Mouse (Mus musculus) embryonic facial prominence, embryonic 11.5 days (tissue): ENCODE measurements at regions not wholly inside any gene's neighbourhood (a gene's known extent, or its start where the extent isn't known, plus 50 kb on each side); places are given as distances from the start of the nearest gene placed in this dataset.

Experiments
- ATAC-seq: fragments of 200-750 bp; cut with Nextera tagmentation; replicated peaks from 2 replicates; pipeline ENCODE4 v1.8.0; 2017; ENCODE audit warnings: low read depth; ENCODE audit not compliant: insufficient number of reproducible peaks, low FRiP score, low TSS enrichment
- DNase-seq: peaks from one replicate; pipeline ENCODE4 v3.0.0-alpha.2; 2015; ENCODE audit warnings: low spot score
- H3K27ac ChIP-seq: fragments of 300-500 bp; sonication (generic); replicated peaks from 2 replicates; pipeline ENCODE4 v1.5.1; 2014; ENCODE audit warnings: mild to moderate bottlenecking, low read depth, low read length, control low read depth
- H3K27me3 ChIP-seq: fragments of 300-500 bp; sonication (generic); 2 replicates; pipeline ENCODE4 v1.6.1; 2014; ENCODE audit warnings: mild to moderate bottlenecking, low read length, moderate library complexity, mixed read lengths; ENCODE audit not compliant: control insufficient read depth, insufficient read depth
- H3K36me3 ChIP-seq: fragments of 300-500 bp; sonication (generic); replicated peaks from 2 replicates; pipeline ENCODE4 v1.6.1; 2014; ENCODE audit warnings: low read depth, mild to moderate bottlenecking, low read length, moderate library complexity, mixed read lengths; ENCODE audit not compliant: control insufficient read depth, insufficient read depth
- H3K4me1 ChIP-seq: fragments of 300-500 bp; sonication (generic); 2 replicates; pipeline ENCODE4 v1.6.1; 2014; ENCODE audit warnings: low read length, mixed read lengths; ENCODE audit not compliant: control insufficient read depth, insufficient read depth
- H3K4me2 ChIP-seq: fragments of 300-500 bp; sonication (generic); 2 replicates; pipeline ENCODE4 v1.6.1; 2014; ENCODE audit warnings: low read depth, mild to moderate bottlenecking, control low read depth, low read length, moderate library complexity
- H3K4me3 ChIP-seq: fragments of 300-500 bp; sonication (generic); 2 replicates; pipeline ENCODE4 v1.5.1; 2014; ENCODE audit warnings: low read depth, low read length, control low read depth
- H3K9ac ChIP-seq: fragments of 300-500 bp; sonication (generic); replicated peaks from 2 replicates; pipeline ENCODE4 v1.6.1; 2014; ENCODE audit warnings: mild to moderate bottlenecking, control low read depth, low read length
- H3K9me3 ChIP-seq: fragments of 300-500 bp; sonication (generic); replicated peaks from 2 replicates; pipeline ENCODE4 v1.6.1; 2016; ENCODE audit warnings: mild to moderate bottlenecking, low read length, inconsistent platforms, mixed read lengths; ENCODE audit not compliant: control insufficient read depth
- WGBS: fragments of 180-500 bp; shearing (Covaris S2); extraction: QIAGEN DNeasy Blood & Tissue Kit; methylation state at CpG from one replicate; pipeline ENCODE4 v1.1.7; 2014; 5-methylcytosine and 5-hydroxymethylcytosine counted together

- H3K36me3 ChIP-seq = no peaks in the 10 kb centered on the region; the same call in 1 of the 2 replicates
Measured at GRCm38 (mm10) chr13:28857201-28857600, 96.3 kb downstream of the Sox4 start.

GRCm38 (mm10) chr13:28856472-28856871 is 97.0 kb downstream of the Sox4 start:
- Histone ChIP-seq H3K36me3 (no peaks in the 10 kb centered on the region; the same call in 1 of the 2 replicates), H3K4me3 (no peak overlapping the region), H3K4me2 (no peak overlapping the region), H3K27me3 (no peaks in the 10 kb centered on the region), H3K9me3 (no peaks in the 10 kb centered on the region), H3K4me1 (no peaks in the 10 kb centered on the region), H3K27ac (no peak overlapping the region), H3K9ac (no peak overlapping the region)
- DNase-seq = no peak
- 84% methylated on average over 4 of the region's 4 CpGs for WGBS
- ATAC-seq = no peak

More at GRCm38 (mm10) chr13:28857201-28857600, 96.3 kb downstream of the Sox4 start:
- no peak for DNase-seq
- WGBS = 90% methylated on average over 6 of the region's 6 CpGs
- H3K4me1 ChIP-seq = no peaks in the 10 kb centered on the region
- no peaks in the 10 kb centered on the region for H3K9me3 ChIP-seq
- no peak overlapping the region for H3K4me2 ChIP-seq
- no peak for ATAC-seq
- H3K27ac ChIP-seq = no peak overlapping the region
- H3K27me3 ChIP-seq = no peaks in the 10 kb centered on the region
- no peak overlapping the region for H3K4me3 ChIP-seq
- no peak overlapping the region for H3K9ac ChIP-seq

DNA sequence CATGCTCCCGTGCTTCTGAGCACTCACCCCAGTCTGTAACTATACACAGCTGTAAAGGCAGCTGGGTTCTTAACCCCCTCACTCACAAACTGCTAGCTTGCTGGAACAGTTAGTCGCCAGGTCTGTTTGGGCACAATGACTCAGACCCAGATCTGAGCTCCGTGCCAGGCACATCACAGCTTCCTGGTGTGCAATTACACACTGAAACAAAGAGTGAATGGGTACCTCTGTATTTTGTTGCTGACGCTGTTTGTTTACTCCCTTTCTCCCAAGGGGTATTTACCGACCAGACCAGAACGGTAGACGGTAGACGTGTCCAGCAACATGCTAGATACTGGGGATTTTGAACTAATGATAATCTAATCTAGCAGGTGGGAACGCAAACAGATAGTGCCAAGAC is 99.3 kb downstream of the Sox4 start:
- ATAC-seq = no peak

GRCm38 (mm10) chr13:28848305-28848704 is 105.2 kb downstream of the Sox4 start:
- Histone ChIP-seq H3K36me3 (no peaks in the 10 kb centered on the region; the same call in 1 of the 2 replicates), H3K4me3 (no peak overlapping the region), H3K4me2 (no peak overlapping the region), H3K27ac (no peak overlapping the region), H3K27me3 (no peaks in the 10 kb centered on the region), H3K9me3 (no peaks in the 10 kb centered on the region), H3K9ac (no peak overlapping the region), H3K4me1 (no peaks in the 10 kb centered on the region)
- no peak for DNase-seq
- 93% methylated on average over 5 of the region's 5 CpGs for WGBS
- ATAC-seq = no peak

More for the DNA sequence above, 99.3 kb downstream of the Sox4 start:
- Histone ChIP-seq H3K27me3 (no peaks in the 10 kb centered on the region), H3K4me1 (no peaks in the 10 kb centered on the region), H3K4me2 (no peak overlapping the region), H3K9me3 (no peaks in the 10 kb centered on the region), H3K9ac (no peak overlapping the region), H3K27ac (no peak overlapping the region), H3K4me3 (no peak overlapping the region), H3K36me3 (no peaks in the 10 kb centered on the region; the same call in 1 of the 2 replicates)
- DNase-seq = no peak
- 84% methylated on average over 9 of the region's 9 CpGs for WGBS

GRCm38 (mm10) chr13:28847478-28847877 is 106.0 kb downstream of the Sox4 start:
- H3K9me3 ChIP-seq = no peaks in the 10 kb centered on the region
- 76% methylated on average over 3 of the region's 3 CpGs for WGBS
- H3K4me1 ChIP-seq = no peaks in the 10 kb centered on the region
- no peak overlapping the region for H3K27ac ChIP-seq
- ATAC-seq (no peak), DNase-seq (no peak)
- no peaks in the 10 kb centered on the region for H3K36me3 ChIP-seq
- no peak overlapping the region for H3K9ac ChIP-seq
- no peak overlapping the region for H3K4me3 ChIP-seq
- H3K27me3 ChIP-seq = no peaks in the 10 kb centered on the region
- no peak overlapping the region for H3K4me2 ChIP-seq

GRCm38 (mm10) chr13:28844495-28844894 is 109.0 kb downstream of the Sox4 start:
- no peak overlapping the region for H3K4me2 ChIP-seq
- ATAC-seq (no peak), DNase-seq (peak; percentile 36)
- WGBS = 35% methylated on average over 3 of the region's 3 CpGs
- H3K9me3 ChIP-seq = no peaks in the 10 kb centered on the region
- H3K4me1 ChIP-seq = no peaks in the 10 kb centered on the region
- no peak overlapping the region; the same call in 1 of the 2 replicates for H3K27ac ChIP-seq
- no peaks in the 10 kb centered on the region for H3K36me3 ChIP-seq
- no peaks in the 10 kb centered on the region for H3K27me3 ChIP-seq
- no peak overlapping the region for H3K4me3 ChIP-seq
- no peak overlapping the region for H3K9ac ChIP-seq

DNA sequence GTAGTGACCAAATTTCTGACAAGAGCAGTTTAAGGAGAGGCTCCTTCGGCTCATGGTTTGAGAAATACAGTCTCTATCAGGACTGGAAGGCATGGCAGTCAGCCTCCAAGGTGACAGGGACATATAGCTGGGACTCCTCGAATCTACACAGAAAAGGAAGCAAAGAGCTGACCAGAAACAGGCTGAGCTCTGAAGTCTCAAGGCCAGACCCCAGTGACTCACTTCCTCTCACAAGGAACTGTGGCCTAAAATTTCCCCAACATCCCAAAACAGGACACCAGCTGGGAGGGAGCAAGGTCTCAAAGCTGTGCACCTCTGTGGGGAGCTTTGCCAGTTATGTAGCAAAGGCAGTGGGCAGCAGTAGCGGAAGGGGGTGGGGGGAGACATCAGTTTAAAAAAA is 110.7 kb downstream of the Sox4 start:
- H3K9me3 ChIP-seq = no peaks in the 10 kb centered on the region
- H3K36me3 ChIP-seq = no peaks in the 10 kb centered on the region
- no peak for DNase-seq
- H3K27me3 ChIP-seq = no peaks in the 10 kb centered on the region
- WGBS = 78% methylated on average over 3 of the region's 3 CpGs
- no peak overlapping the region for H3K9ac ChIP-seq
- ATAC-seq = no peak
- no peaks in the 10 kb centered on the region for H3K4me1 ChIP-seq
- H3K4me2 ChIP-seq = no peak overlapping the region
- no peak overlapping the region for H3K27ac ChIP-seq
- H3K4me3 ChIP-seq = no peak overlapping the region

GRCm38 (mm10) chr13:28840142-28840541 is 113.4 kb downstream of the Sox4 start:
- Histone ChIP-seq H3K36me3 (no peaks in the 10 kb centered on the region), H3K27ac (no peak overlapping the region), H3K4me1 (no peaks in the 10 kb centered on the region), H3K4me3 (no peak overlapping the region), H3K9me3 (no peaks in the 10 kb centered on the region), H3K4me2 (no peak overlapping the region), H3K27me3 (no peaks in the 10 kb centered on the region), H3K9ac (no peak overlapping the region)
- ATAC-seq = no peak
- 77% methylated on average over 5 of the region's 5 CpGs for WGBS
- DNase-seq = no peak
